Mouse (Mus musculus) liver, postnatal 0 days (tissue): ENCODE measurements around the gene Esrrb.

ENCODE experiments used
- CTCF ChIP-seq: sonication (generic); IDR thresholded peaks from 2 replicates; pipeline ENCODE4 v1.5.1; 2016; ENCODE audit warnings: antibody characterized with exemption, low read depth
- EP300 ChIP-seq: IDR thresholded peaks from 2 replicates; pipeline ENCODE4 v1.6.1; 2016; ENCODE audit warnings: antibody characterized with exemption, low read depth, mild to moderate bottlenecking

DNA sequence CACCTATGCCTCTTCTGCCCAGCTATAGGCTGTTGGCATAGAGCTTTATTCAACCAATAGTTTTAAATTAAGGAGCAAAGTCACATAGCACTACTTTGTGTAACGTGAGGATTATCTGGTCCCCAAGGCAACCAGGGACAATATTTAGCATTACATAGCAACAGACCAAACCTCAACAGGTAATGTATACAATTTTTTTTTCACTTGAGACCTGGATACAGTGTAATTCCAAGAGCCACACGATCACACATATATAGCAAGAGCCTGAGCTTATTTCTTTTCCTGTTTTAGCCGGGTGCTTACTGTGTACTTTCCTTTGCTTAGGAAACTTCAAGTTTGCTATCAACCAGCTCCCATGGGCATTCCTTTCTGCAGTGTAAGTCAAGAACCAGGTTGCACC, 201.8 kb downstream of the Esrrb start:
- TF ChIP-seq CTCF (no peak), EP300 (no peak)
